Mouse (Mus musculus) liver, postnatal 0 days (tissue): ENCODE measurements at regions not wholly inside any gene's neighbourhood (a gene's known extent, or its start where the extent isn't known, plus 50 kb on each side); places are given as distances from the start of the nearest gene placed in this dataset.

Experiments used
- ATAC-seq: fragments of 200-750 bp; cut with Nextera tagmentation; 2 replicates; pipeline ENCODE4 v1.8.0; 2017; ENCODE audit warnings: mild to moderate bottlenecking, moderate library complexity
- DNase-seq: peaks from one replicate; pipeline ENCODE4 v3.0.0-alpha.2; 2016
- H3K27ac ChIP-seq: fragments of 300-500 bp; sonication (generic); 2 replicates; pipeline ENCODE4 v1.5.1; 2014; ENCODE audit warnings: antibody characterized with exemption, moderate library complexity, mild to moderate bottlenecking, low read depth
- H3K27me3 ChIP-seq: fragments of 300-500 bp; sonication (generic); 2 replicates; pipeline ENCODE4 v1.6.1; 2014; ENCODE audit warnings: low read length, control low read depth, mixed read lengths; ENCODE audit not compliant: insufficient read depth
- H3K36me3 ChIP-seq: fragments of 300-500 bp; sonication (generic); replicated peaks from 2 replicates; pipeline ENCODE4 v1.6.1; 2014; ENCODE audit warnings: mild to moderate bottlenecking, control low read depth, low read length, moderate library complexity, mixed read lengths; ENCODE audit not compliant: insufficient read depth
- H3K4me1 ChIP-seq: fragments of 300-500 bp; sonication (generic); 2 replicates; pipeline ENCODE4 v1.6.1; 2014; ENCODE audit warnings: antibody characterized with exemption, mild to moderate bottlenecking, control low read depth; ENCODE audit not compliant: insufficient read depth
- H3K4me2 ChIP-seq: fragments of 300-500 bp; sonication (generic); 2 replicates; pipeline ENCODE4 v1.6.1; 2014; ENCODE audit warnings: low read depth, mild to moderate bottlenecking, low read length, moderate library complexity, mixed read lengths
- H3K4me3 ChIP-seq: fragments of 300-500 bp; sonication (generic); 2 replicates; pipeline ENCODE4 v1.5.1; 2014; ENCODE audit warnings: low read depth, low read length
- H3K9ac ChIP-seq: fragments of 300-500 bp; sonication (generic); replicated peaks from 2 replicates; pipeline ENCODE4 v1.6.1; 2014; ENCODE audit warnings: mild to moderate bottlenecking, moderate library complexity
- H3K9me3 ChIP-seq: fragments of 300-500 bp; sonication (generic); 2 replicates; pipeline ENCODE4 v1.6.1; 2016; ENCODE audit warnings: mild to moderate bottlenecking, control low read depth, low read length, mixed read lengths
- CTCF ChIP-seq: sonication (generic); IDR thresholded peaks from 2 replicates; pipeline ENCODE4 v1.5.1; 2016; ENCODE audit warnings: antibody characterized with exemption, low read depth
- EP300 ChIP-seq: IDR thresholded peaks from 2 replicates; pipeline ENCODE4 v1.6.1; 2016; ENCODE audit warnings: antibody characterized with exemption, low read depth, mild to moderate bottlenecking
- WGBS: fragments of 180-500 bp; shearing (Covaris S2); extraction: QIAGEN DNeasy Blood & Tissue Kit; methylation state at CpG from one replicate; pipeline ENCODE4 v1.1.7; 2014; ENCODE audit not compliant: insufficient replicate concordance; 5-methylcytosine and 5-hydroxymethylcytosine counted together

DNA sequence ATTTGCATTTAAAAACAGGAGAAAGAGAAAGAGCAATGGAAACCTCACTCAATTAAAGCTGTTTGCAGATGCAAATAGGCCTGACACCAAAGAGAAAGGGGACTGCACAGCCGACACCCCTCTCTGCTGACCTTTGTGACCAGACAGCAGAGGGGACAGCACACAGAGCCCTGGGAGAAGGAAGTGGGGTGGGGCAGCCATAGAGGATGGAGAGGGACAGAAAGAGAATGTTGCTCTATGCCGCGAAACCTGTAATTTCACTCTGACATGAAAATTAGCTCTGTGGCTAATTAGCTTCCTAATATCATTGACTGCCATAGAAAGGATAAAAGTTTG lies 250.5 kb downstream of the Sec61b start:
- no peaks in the 10 kb centered on the region for H3K4me1 ChIP-seq
- H3K27ac ChIP-seq: no peak overlapping the region
- WGBS: 40% methylated on average over 3 of the region's 3 CpGs
- no peaks in the 10 kb centered on the region for H3K9me3 ChIP-seq
- no peak overlapping the region for H3K9ac ChIP-seq
- ATAC-seq (no peak), DNase-seq (no peak)
- H3K4me3 ChIP-seq: no peak overlapping the region
- H3K36me3 ChIP-seq: no peaks in the 10 kb centered on the region
- no peak overlapping the region for H3K4me2 ChIP-seq
- TF ChIP-seq EP300 (no peak), CTCF (no peak)
- H3K27me3 ChIP-seq: no peaks in the 10 kb centered on the region

GRCm38 (mm10) chr4:47746498-47747190 lies 272.2 kb downstream of the Sec61b start:
- no peaks in the 10 kb centered on the region for H3K27me3 ChIP-seq
- 61% methylated on average over 8 of the region's 8 CpGs for WGBS
- ATAC-seq (no peak), DNase-seq (no peak)
- H3K36me3 ChIP-seq: no peaks in the 10 kb centered on the region
- H3K4me1 ChIP-seq: no peaks in the 10 kb centered on the region
- no peaks in the 10 kb centered on the region for H3K9me3 ChIP-seq
- TF ChIP-seq EP300: no peak
- no peak for TF ChIP-seq CTCF
- H3K9ac ChIP-seq: no peak overlapping the region
- H3K4me3 ChIP-seq: no peak overlapping the region
- no peak overlapping the region for H3K27ac ChIP-seq
- no peak overlapping the region for H3K4me2 ChIP-seq

DNA sequence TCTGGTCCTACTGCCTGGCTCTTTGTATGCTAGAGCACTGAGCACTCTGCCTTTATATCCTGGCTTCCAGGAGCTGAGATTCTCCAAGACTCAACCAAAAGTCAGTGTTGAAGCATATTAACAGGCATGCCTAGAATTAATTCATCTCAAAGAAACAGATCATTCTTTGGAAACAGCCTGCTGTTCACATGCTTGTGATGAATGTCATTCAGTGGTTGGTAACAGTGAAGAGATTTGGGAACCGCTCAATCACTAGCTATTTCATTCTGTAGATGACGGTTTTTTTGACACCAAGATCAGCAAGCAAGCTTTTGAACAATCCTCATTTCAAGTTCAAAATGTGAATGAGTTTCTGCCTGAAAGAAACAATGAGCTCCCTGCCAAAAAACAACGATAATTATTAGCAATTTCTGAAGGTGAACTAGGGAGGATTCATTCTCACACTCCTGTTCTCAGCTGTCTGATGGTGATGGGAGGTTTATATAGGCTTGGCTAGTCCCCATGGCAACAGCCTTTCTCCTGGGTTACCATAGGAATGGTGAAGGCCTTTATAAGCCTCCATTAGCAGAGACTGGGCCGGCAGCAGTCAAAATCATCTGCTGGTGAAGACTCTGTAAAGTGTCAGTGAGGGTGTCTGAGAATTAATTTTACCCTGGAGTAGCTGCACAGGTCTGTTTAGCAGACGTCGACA lies 272.6 kb upstream of the Nr4a3 start:
- Histone ChIP-seq H3K27ac (no peak overlapping the region), H3K4me2 (no peak overlapping the region), H3K9ac (no peak overlapping the region), H3K27me3 (no peaks in the 10 kb centered on the region), H3K36me3 (no peaks in the 10 kb centered on the region), H3K4me3 (no peak overlapping the region), H3K4me1 (no peaks in the 10 kb centered on the region), H3K9me3 (no peaks in the 10 kb centered on the region)
- DNase-seq: no peak
- no peak for TF ChIP-seq EP300
- no peak for TF ChIP-seq CTCF
- WGBS: 70% methylated on average over 6 of the region's 6 CpGs
- ATAC-seq: no peak

- WGBS: 75% methylated on average over 5 of the region's 5 CpGs
- no peak for ATAC-seq
- no peak overlapping the region for H3K4me3 ChIP-seq
Observed at GRCm38 (mm10) chr4:47774664-47775063, 270.3 kb upstream of the Nr4a3 start.

DNA sequence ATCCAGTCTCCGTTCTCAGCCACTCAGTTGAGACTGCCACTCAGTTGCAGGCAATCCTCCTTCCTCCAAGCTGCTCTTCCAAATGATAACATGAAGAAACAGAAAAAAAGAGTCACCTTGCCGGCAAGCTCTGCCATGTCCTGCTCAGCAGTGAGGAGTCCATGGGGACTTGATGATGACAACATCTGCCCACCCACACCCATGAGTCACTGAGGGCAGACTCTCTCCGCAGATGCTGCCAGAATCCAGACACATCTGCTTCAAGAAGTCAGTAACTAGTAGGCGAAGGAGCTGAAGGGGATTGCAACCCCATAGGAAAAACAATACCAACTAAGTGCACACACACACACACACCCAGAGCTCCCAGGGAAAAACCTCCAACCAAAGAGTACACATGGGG lies 263.9 kb upstream of the Nr4a3 start:
- Histone ChIP-seq H3K4me2 (no peak overlapping the region), H3K4me1 (no peaks in the 10 kb centered on the region), H3K9me3 (no peaks in the 10 kb centered on the region), H3K4me3 (no peak overlapping the region), H3K27me3 (no peaks in the 10 kb centered on the region), H3K27ac (no peak overlapping the region), H3K36me3 (no peaks in the 10 kb centered on the region), H3K9ac (no peak overlapping the region)
- 81% methylated on average over 4 of the region's 4 CpGs for WGBS
- no peak for DNase-seq
- TF ChIP-seq CTCF (no peak), EP300 (no peak)
- ATAC-seq: no peak

More at GRCm38 (mm10) chr4:47774664-47775063, 270.3 kb upstream of the Nr4a3 start:
- no peaks in the 10 kb centered on the region for H3K9me3 ChIP-seq
- TF ChIP-seq EP300: no peak
- no peak for TF ChIP-seq CTCF
- no peak overlapping the region for H3K9ac ChIP-seq
- no peak overlapping the region for H3K27ac ChIP-seq
- no peaks in the 10 kb centered on the region for H3K27me3 ChIP-seq
- no peak overlapping the region for H3K4me2 ChIP-seq
- no peaks in the 10 kb centered on the region for H3K4me1 ChIP-seq
- no peaks in the 10 kb centered on the region for H3K36me3 ChIP-seq
- no peak for DNase-seq

- Histone ChIP-seq H3K27me3 (no peaks in the 10 kb centered on the region), H3K27ac (no peak overlapping the region), H3K36me3 (no peaks in the 10 kb centered on the region), H3K4me2 (no peak overlapping the region), H3K9ac (no peak overlapping the region), H3K4me3 (no peak overlapping the region), H3K9me3 (no peaks in the 10 kb centered on the region), H3K4me1 (no peaks in the 10 kb centered on the region)
- no peak for TF ChIP-seq EP300
- no peak for TF ChIP-seq CTCF
- 73% methylated on average over 4 of the region's 4 CpGs for WGBS
- ATAC-seq (no peak), DNase-seq (no peak)
Observed at GRCm38 (mm10) chr4:47796977-47797376, 248.0 kb upstream of the Nr4a3 start.
